Mouse (Mus musculus): ENCODE measurements around the gene Dok5.

GRCm38 (mm10) chr2:170756667-170757066 is 25.1 kb downstream of the Dok5 start:
- TF ChIP-seq CTCF (conservative IDR thresholded peaks at IDR 0.05; ENCODE audit: low read length) (no peak), POU5F1 (IDR thresholded peaks at IDR 0.05; ENCODE audit: borderline replicate concordance, low read length) (no peak)
